Mouse (Mus musculus) brain, adult 2 months (tissue): ENCODE measurements around the gene Cacna1e.

Experiments used
- DNase-seq: peaks from one replicate; pipeline ENCODE4 v3.0.0; 2011; ENCODE audit warnings: low read depth, low spot score

The Cacna1e gene

DNA sequence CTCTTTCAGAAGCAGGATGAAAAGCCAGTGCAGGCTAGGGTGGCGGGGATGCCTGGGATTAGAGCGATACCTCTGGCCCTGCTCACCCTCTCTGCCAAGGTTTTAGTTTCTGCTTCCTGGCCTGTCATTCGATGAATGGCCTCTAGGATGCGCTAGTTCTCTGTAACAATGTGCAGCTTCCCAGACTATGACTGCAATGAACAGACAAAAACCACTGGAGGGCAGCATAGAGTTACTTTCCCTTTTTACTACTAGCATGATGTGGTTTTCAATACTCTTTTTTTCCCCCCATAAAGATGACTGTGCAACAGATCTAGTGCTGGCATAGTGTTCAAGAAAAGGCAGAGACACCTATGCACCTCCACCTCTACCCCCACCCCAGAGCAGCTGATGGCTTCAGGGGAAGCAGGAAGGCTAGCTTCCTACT is 98.0 kb downstream of the Cacna1e start:
- DNase-seq, result peak; percentile 93

DNA sequence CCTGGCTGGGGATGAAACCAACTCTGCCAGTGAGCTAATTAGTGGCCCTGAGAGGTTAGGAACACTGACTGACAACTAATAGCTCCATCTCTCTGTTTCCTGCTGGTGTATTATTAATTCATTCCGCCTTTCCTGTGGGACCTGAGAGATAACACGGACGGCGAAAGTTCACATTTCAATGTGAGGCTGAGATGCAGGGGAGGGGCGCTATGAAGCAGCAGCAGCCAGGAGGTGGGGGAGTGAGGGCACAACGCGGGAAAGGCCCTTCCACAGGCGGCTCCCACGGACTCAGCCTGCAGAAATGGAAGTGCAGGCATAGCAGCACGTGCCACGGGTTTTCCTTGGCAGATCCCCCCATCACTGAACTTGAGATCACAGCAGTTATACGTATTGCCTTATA is 99.4 kb downstream of the Cacna1e start:
- DNase-seq, result no peak

GRCm38 (mm10) chr1:154783521-154783920 is 100.8 kb downstream of the Cacna1e start:
- no peak for DNase-seq

GRCm38 (mm10) chr1:154779908-154780514 is 104.3 kb downstream of the Cacna1e start:
- no peak for DNase-seq

- DNase-seq, result no peak
These were observed 108.0 kb downstream of the Cacna1e start for GRCm38 (mm10) chr1:154776344-154776743.

DNA sequence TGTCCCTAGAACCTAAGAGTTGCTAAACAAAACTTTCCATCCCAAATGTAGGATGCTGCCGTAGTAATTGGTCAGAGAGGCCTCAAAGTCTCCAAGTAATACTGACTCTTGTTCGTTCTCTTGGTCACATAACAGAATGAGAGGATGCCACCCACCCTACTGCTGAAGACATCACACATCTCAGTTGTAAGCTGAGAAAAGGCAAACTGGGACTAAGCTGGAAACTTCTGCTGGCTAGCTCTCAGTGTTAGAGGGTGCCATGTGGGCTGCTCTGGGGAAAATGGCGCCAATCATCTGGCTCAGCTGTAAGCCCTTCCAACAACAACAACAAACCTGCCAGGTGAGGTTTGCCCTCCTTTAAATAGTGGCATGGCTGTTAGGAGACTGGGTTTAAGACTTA is 109.8 kb downstream of the Cacna1e start:
- no peak for DNase-seq

DNA sequence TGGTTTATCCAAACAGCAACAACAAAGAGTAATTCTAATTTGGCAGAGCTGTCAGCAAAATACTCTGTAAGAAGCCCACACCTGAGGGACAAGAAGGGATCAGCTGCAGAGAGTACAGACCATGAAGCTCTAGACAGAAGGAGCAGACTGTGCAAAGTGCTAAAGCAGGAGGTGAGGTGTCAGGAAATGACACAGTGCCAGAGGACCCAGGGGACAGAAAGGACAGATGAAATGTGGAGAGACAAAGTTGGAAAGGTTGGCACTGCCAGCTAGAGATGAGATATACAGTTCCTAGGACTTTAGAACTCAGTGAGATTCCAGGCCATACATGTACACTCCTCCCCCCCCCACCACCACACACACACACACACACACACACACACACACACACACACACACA is 113.2 kb downstream of the Cacna1e start:
- peak; percentile 73 for DNase-seq

DNA sequence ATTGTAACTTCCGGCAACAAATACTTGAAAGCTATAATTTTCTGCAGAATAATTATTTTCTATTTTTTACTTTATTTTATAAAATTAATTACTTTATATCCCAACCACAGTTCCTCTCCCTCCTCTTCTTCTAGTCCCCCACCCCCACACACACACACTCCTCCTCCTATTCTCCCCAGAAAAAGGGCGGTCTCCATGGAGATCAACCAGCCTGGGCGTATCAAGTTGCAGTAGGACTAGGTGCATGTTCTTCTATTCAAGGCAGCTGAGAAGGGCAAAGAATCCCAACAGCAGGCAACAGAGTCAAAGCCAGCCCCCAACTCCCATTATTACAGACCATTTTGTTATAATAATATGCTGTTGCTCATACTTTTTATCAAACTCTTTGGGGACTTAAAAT is 113.8 kb downstream of the Cacna1e start:
- DNase-seq, result peak; percentile 59

GRCm38 (mm10) chr1:154763132-154763531 is 121.2 kb downstream of the Cacna1e start:
- no peak for DNase-seq

GRCm38 (mm10) chr1:154752081-154752480 is 132.2 kb downstream of the Cacna1e start:
- DNase-seq, result no peak

DNA sequence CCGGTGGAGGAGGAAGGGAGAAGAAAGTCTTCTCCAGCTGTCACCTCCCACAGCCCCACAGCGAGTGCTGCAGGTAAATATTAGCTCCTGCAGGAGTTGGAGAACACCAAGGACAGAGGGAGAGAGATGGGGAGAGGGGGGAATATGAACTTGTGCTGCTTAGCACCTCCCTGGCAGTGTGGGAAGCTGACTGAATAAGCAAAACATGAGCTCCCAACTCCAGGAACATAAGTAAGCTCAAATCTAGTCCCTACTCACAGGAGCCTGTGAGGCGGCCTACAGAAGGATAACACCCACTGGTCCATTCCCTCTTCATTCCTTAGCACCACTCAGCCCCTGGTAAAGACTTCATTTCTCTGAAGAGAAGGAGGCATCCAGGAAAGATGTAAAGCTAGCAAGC is 135.8 kb downstream of the Cacna1e start:
- DNase-seq, result peak; percentile 68

DNA sequence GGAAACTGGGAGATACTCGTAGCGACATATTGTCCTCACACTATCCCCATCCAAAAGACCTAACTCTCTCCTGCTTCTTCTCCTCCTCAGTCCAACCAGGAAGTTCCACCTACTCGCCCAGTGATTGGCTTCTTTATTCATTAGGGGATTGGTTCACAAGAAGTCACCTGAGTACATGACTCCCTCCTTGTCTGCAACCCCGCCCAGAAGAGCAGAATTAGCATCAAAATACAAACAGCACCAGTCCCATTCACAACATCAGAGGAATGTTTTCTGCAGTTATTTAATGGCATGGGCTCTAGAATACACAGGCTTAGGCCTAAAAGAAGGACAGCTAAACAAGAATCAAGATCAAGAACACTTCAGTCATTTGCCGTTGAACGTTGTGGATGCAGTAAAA is 139.1 kb downstream of the Cacna1e start:
- no peak for DNase-seq

GRCm38 (mm10) chr1:154730411-154730961 is 153.8 kb downstream of the Cacna1e start:
- DNase-seq, result peak; percentile 66

- peak; percentile 97 for DNase-seq
These were observed 154.9 kb downstream of the Cacna1e start for GRCm38 (mm10) chr1:154729269-154729980.

DNA sequence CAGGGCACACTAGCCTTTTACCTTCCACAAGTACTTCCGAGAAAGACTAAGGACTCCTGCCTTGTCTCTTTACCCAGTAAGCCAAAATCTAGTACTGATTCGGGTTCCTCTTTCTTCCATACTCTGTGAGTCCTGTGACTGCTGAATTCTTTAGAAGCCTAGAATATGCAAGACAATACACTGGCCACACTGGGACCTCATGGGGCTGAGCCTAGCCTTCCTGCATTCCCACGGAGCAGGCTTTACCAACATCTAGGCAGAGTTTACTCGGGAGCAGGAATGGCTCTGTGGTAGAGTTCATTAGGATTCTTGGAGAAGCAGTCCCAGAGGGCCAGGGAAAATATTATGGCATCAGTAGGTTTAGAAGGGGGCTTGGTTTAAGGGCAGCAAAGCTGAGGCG is 155.6 kb downstream of the Cacna1e start:
- DNase-seq, result no peak

DNA sequence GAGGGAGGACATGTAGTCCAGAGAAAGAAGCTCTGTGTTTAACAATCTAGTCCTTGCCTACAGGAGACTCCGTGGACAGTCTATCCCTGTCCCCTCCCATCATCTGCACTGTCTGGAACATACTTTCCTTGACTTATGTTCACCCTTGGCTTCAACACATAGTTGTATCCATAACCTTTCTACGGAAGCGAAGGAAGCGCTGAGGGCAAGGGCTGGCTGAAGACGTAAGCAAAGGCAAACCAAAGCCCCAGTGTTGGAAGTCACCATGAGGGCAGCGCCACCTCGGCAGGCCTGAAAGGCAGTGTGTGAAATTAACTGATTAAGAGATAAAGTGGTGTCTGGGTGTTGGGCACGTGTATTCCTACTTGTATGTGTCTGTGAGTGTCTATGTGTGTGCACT is 156.6 kb downstream of the Cacna1e start:
- DNase-seq, result no peak

- peak; percentile 74 for DNase-seq
These were observed 157.7 kb downstream of the Cacna1e start for GRCm38 (mm10) chr1:154726361-154727161.

DNA sequence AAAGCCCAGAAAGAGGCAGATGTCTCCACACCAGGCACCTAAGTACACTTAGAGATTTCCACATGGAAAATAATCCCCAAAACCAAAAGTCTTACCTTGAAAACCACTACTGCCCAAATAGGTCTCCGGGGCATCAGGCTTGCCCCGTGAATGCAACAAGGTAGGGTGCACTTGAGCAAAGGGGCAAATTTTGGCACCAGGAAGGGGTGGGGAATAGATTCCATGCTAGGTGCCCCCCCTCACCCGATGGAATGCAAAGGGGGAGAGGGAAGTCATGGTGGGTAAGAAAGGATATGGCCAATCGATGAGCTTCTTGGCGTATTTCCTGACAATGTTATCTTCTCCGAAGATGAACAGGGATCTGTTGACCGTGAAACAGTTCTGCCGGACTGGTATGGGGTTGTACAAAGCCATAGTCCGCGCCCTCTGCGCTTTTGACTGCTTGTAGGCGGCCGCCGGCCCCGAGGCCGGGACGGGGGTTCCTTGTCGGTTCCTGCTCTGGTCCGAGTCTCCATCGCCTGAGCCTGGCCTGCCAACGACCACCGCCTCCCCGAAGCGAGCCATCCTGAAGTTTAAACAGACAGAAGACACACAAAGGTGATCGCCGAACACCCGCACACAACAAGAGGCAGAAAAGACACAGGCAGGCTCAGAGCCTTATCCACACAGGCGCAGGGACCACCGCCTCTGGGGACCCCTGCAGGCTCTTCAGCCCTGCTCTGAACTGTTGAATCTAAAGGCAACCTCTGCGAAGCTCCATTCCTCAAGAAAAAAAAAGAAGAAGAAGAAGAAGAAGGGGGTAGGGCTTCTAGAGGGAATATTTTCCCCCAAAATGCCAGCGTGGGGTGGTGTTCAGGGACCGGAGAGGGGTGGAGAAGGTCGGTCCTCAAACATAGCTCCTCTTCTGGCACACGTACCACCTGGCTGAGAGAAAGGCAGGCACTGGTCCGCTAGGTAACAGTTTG is 158.7 kb downstream of the Cacna1e start:
- no peak for DNase-seq

- peak; percentile 78 for DNase-seq
These were observed 160.6 kb downstream of the Cacna1e start for GRCm38 (mm10) chr1:154723537-154724286.

GRCm38 (mm10) chr1:154723078-154723477 is 161.2 kb downstream of the Cacna1e start:
- DNase-seq, result peak; percentile 61
